Mouse (Mus musculus): ENCODE data around the gene Agtpbp1. TPM values are rescaled to one million over a fixed set of nuclear protein-coding genes. Genes with fewer than 3 reads are reported as not detected.
A peak's percentile ranks its signal among the peaks of the same experiment; 100 is the strongest.

The Agtpbp1 gene
- total RNA-seq, 2 experiments from 2014 or later: 44.0 to 57.1 TPM

DNA sequence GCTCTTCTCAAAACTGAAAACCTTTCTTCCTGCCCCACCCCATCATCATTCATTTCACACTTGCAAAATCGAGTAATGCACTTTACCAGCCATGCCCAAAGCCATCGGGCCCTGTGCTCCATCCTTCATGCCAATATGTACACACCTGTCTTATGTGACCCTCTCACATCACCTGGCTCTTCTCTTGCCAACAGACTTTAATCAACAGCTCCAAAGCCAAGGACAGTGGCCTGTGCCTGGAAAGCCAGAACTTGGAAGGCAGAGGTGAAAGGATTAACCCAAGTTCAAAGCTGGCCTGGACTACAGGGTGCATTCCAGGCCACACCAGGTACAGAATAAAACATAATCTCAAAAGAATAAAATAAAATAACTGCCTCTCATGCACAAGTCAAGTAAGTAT is 48.4 kb downstream of the Agtpbp1 start:
- no peak for DNase-seq
- intact Hi-C loops (cut with DNase I): no loop called here

DNA sequence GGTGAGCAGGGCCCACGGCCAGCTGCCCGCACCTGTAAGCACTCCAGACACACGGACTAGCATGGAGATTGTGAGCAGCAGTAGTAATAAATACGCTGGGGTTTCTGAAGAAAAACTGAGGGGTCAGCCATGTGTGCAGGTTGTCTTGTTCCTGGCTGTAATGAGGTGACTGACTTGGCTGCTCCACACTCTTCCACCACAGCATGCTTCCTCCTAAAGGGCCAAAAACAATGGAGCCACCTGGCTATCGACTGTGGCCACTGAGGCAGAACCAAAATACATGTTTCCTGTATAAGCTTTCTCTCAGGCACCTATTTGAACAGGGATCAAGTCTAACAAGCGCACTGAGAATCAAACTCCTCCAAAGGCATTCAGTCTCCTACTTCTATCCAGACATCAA is 49.3 kb downstream of the Agtpbp1 start:
- intact Hi-C loops (cut with DNase I): no loop called here
- DNase-seq: no peak

DNA sequence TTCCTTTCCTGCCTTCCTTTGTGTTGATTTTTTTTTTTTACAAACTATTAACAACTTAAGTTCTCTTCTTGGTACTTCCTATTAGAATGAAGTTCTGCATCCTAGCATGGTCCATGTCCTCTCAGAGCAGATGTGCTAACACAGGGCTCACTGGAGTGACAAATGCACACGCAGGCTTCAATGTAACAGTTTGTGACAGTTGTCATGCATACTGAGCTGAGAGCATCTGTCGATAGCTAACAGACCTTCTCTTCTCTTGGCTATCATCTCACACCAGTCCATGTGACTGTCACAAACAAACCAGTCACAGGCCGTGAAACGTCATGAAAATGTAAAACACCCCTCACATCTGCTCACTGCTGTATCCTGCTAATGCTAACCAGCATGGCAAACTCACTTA is 50.7 kb downstream of the Agtpbp1 start:
- no peak for DNase-seq
- intact Hi-C loops (cut with DNase I): loop anchor here (5.0 kb wide), 1 partner anchor 193 kb away; no protein-coding TSS in a partner anchor

DNA sequence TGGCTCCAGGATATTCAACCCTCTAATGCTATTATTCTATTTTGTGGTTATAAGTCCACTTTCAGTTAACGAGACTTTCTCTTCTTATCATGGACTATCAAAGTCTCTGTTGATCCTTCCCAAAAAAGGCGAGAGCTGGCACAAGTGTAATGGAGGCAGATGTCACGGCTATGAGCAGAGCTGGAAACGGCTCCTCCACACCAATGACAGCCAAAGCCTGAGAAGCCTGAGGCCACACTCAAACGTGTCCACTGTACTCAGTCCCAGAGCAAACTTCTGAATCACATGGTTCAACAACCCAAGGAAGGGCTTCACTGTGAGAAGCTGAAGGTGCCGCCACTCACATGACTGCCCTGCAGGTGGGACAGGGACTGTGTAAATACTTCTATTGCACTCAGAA is 51.7 kb downstream of the Agtpbp1 start:
- no peak for DNase-seq
- intact Hi-C loops (cut with DNase I): loop anchor here (5.0 kb wide), 1 partner anchor 194 kb away; no protein-coding TSS in a partner anchor

DNA sequence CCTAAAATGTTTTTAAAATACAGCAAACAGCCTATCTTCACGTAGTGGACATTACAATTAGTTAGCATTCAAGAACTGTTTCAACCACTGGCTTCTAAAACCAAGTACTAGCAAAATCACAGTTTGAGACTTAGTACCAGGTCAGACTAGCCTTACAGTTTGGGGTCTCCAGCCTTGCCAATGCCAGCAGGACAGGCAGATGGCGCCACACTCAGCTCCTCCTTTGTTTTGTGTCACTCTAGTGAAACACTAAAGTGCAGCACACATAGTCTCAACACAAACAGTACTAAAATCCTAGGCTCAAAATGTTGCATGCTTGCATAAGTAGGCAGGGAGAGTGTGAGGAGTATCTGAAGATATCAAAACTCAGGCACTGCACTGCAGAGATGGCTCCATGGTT is 53.8 kb downstream of the Agtpbp1 start:
- no peak for DNase-seq
- intact Hi-C loops (cut with DNase I): loop anchor here (5.0 kb wide), 1 partner anchor 196 kb away; no protein-coding TSS in a partner anchor

DNA sequence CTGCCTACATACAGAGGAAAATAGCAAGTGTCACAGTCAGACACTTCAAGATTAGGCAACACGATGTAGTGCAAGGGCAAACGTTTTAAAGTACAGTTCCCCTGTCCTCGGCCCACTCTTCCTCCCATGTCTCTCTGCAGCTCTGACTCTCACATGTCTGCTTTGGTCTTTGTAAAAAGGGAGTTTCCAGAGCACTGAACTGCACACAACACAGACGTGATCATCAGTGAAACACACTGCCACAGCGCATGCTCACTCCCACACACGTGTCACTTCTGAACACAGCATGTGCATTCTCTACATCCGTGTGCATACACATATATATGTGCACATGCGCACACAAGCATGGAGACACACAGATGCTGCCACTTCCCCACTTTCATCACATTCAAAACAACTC is 54.5 kb downstream of the Agtpbp1 start:
- intact Hi-C loops (cut with DNase I): loop anchor here (5.0 kb wide), 1 partner anchor 197 kb away; no protein-coding TSS in a partner anchor
- DNase-seq: no peak

DNA sequence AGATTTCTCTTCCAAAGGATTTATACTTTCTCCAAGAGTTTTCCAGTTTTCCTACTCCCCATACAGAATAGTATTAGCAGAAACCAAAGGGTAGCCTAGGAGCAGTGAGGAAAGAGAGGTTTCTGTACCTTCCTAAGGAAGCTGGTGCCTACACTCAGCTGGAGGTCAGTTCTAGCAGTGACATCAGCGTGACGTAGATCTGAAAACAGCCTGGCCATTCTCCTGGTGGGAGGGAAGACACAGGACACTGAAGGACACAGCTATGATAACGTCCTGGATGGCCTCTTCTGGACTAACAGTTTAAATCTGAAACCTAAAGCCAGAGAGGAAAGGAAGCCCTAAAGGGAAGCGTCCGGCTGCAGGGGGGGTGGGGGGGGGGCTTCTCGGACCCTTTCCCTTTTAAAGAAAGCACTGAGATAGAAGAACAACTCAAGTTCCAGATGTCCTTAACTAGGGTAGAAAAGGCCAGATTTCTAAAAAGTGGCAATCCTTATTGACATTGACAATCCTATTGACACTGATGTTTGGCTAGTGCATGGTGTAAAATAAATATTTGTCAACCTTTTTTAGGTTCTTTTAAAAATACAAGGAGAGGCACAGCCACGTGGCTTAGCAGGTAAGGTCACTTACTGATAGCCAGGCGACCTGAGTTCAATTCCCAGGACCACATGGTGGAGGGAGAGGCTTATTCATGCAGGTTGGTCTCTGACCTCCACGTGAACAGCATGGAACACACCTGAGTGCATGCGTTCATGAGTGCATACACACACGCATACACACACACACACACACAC is 63.6 kb downstream of the Agtpbp1 start:
- DNase-seq: no peak
- intact Hi-C loops (cut with DNase I): no loop called here

DNA sequence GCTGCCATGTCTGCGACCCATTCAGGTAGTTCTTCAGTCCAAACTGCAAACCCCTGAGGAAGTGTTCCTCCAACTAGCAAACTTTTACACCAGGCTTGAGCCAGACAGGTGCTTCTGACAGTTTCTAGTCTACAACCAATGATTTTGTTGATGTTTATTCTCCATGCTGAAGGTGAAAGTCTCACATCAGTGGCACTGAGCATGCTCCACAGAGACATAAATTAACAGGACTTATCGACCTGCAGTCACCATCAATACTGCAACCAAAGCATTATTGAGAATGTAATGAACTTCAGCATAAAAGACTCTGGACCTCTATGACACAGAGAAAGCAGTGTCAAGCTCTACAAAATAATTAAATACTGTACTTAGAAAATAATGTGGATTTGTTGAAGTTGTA is 64.2 kb downstream of the Agtpbp1 start:
- intact Hi-C loops (cut with DNase I): no loop called here
- DNase-seq: no peak

DNA sequence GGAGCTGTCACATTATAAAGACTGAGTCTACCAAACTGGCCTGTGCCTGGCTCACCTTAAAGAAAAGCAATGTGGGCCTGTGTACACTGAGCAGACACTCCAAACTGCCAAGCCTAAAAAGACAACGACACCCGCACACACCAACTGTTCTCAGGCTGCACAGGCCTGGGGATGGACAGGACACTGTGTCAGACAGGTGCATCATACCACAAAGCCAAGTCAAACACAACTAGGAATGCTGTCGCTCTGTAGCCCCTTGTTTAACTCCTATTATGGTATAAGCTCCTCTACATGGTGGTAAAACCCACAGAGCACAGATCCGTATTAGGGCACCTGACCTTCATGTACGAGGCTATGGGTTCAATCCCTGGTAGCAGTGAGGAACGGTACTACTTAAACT is 65.5 kb downstream of the Agtpbp1 start:
- intact Hi-C loops (cut with DNase I): loop anchor here (5.0 kb wide), 1 partner anchor 208 kb away; no protein-coding TSS in a partner anchor
- DNase-seq: no peak

DNA sequence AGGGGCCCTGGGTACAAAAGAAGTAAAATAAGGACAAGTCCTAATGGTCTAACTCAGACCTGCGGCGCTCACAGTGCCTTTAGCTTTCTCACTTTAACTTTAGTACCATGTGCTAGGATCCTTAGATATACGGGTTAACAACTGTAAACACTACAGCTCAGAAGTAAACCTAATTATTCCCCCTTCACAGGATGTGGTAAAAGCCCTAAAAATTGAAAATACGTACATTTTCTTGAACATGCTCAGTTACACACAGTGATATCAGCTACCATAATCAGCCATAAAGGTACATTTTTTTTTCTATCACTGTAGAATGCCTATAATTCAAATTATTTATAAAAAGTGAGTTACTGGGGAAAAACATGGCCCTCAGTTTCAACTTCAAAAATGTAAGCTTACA is 67.0 kb downstream of the Agtpbp1 start:
- no peak for DNase-seq

DNA sequence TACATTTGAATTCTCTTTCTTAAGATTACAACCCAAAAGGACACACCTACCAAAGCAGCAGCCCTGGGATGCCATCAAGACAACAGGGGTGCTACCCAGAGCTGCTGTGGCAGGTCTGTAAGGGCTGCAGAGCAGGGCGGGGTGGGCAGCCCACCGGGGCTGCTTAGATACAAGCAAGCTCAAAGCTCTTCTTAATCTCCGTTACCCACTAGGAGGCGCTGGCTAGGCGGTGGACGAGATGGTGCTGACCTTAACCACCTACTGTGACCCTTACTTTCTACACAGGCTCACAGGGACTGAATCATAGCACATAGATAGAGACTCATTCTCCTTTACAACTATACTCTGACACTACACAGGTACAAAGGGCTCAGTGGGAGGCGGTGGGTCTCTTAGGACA is 70.0 kb downstream of the Agtpbp1 start:
- DNase-seq: peak in 1 of 2 experiments; percentile 23

More for the DNA sequence above, 67.0 kb downstream of the Agtpbp1 start:
- intact Hi-C loops (cut with DNase I): loop anchor here (5.0 kb wide), 1 partner anchor 209 kb away; no protein-coding TSS in a partner anchor

DNA sequence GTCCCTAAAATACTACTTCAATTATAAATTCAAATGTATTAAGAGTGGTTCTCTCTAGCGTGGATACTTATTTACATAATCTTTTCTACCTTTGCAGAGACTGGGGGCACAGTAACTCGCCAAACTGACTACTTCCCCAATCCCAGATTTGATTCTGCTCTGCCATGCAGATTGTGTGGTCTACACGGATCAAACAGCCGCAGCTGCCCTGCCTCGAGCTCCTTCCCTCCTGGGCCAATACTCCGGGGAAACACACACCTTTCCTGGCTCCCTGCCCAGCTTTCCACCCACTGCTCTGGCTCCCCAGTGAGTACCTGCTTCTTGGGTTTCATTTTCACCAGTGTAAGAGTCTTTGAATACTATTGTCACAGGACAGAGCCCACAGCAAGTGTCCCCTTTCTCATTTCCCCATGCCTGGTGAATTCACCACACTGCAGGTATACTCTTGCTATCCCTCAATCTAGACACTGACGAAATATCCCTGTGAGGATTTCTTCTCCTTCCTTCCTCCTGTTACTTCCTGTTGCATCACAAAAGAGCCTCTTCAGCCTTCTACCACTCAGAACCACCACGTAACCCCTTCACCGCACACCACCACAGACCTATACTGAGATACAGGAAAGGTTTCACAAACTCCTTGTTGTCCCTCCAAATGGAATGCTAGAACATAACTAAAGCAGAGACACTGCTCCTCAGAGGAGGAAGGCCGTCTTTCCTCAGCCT is 75.2 kb downstream of the Agtpbp1 start:
- DNase-seq: no peak
- intact Hi-C loops (cut with DNase I): no loop called here

More for the DNA sequence above, 70.0 kb downstream of the Agtpbp1 start:
- intact Hi-C loops (cut with DNase I): loop anchor here (5.0 kb wide), 1 partner anchor 212 kb away; no protein-coding TSS in a partner anchor

DNA sequence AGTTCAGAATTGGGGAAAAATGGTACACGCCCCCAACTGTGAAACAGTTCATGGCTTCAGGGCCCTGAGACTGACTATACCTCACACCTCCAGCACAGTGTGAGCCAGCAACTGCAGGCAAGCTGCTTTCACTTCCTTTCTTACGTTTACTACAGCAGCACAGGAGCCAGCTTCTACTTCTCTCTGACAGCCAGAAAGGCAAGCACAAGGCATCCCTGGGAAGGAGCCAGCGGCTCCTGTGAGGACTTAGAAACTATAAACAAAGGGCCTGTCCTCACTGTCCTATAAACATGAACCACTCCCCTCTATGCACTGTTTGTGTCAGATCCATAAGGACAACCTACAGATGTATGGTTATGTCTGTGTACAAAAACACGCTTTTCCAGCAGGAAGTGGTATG is 76.4 kb downstream of the Agtpbp1 start:
- no peak for DNase-seq
- intact Hi-C loops (cut with DNase I): no loop called here

DNA sequence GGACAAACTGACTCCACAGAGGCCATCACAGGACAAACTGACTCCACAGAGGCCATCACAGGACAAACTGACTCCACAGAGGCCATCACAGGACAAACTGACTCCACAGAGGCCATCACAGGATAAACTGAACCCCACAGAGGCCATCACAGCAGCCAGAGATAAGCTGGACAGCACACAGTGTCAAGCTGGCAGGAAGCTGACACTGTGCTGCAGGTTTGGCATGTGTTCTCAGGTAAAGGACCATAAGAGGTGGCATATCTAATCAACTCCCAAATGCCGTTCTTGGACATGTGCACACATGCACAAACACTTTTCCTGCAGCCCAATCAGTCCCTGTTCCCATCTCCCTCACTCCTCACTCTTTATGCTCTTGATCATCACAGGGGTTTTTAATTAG is 78.6 kb downstream of the Agtpbp1 start:
- DNase-seq: no peak
- intact Hi-C loops (cut with DNase I): no loop called here

DNA sequence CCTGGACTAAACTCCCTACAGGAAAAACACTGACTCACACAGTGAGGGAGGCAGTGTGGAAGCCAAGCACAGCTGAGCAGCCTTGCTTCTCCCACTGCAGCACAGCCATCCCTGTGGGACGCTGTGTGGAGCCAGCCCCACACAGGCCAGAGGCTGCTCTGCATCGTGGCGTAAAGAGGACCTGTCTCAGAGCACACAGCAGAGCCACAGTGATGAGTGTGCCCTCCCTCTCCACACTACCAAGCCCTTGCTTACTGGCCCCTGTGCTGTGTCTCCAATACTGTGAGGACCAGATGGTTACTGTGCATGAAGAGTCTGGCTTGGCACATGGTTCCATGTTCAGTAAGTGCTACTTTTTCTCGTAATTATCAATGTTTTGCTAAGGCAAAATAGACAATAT is 79.2 kb downstream of the Agtpbp1 start:
- no peak for DNase-seq
- intact Hi-C loops (cut with DNase I): no loop called here

DNA sequence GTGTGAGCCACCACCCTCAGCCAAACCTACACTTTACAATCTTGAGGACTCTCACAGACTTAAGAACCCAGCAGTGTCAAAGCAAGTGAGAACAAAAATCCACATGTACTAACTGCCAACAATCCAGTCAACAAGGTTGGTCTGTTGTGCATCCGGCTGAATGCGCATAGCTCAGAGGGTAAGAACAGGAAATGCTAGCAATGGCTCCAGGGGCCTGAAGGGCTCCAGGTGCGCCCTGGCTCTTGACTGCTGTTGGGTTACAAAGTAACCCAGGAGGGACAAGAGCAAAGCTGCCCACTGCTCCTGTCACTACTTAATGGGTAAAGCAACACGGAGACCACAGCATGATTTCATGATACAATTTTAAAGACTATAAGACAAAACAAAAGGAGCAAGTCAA is 81.4 kb downstream of the Agtpbp1 start:
- DNase-seq: no peak

DNA sequence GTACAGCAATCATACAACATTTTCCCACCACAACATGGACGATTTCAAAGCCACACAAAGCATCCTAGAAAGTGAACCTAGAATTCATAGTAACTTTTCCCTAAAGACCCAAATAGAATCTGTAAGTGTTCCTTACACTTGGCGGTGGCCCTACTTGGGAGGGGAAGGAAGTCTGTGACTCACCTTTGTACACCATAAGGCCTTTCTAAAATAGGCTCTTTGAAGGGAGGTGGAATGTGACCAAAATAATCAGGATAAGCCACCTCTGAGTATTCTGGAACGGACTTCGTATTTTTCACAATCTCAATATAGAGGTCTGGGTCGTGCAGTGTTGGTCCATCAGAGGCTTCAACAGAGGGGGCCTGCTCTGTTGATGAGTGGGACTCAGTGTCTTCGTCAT is 85.2 kb downstream of the Agtpbp1 start:
- DNase-seq: no peak
- intact Hi-C loops (cut with DNase I): no loop called here

More for the DNA sequence above, 81.4 kb downstream of the Agtpbp1 start:
- intact Hi-C loops (cut with DNase I): no loop called here

DNA sequence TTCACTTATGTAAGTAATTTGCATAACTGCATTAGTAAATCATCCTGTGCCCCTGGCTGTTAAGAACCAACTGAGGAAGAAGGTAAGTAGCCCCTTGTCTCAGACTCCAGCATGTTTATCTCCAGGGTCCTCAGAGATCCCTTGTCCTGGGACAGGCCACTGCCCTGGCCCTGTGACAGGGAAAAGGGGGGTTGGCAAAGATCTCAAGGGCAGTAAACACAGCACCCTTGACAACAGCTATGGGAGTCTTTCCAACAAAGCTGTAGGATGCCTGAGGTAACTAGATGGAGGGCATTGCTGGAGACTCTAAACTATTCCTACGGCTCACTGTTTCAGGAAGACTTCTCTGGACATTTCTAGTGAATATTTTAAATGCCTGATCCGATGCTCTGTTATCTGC is 85.7 kb downstream of the Agtpbp1 start:
- intact Hi-C loops (cut with DNase I): no loop called here

DNA sequence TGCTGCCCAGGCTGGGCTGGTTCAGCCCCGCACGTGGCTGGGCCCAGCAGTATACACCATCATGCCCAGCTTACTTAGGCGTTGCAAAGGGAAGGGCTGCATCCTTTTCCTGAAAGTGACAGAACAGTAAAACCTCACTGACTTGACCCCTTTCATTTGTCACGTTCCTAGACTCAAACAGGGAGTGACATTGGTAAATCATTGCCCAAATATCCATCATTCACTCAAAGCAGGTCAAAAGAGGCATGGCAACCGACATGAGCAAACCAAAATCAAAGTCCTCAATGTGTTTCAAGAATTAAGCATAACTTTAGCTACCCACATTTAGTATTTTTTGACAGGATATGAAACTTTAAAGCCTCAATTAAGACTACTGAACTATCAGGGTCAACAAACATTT is 86.8 kb downstream of the Agtpbp1 start:
- intact Hi-C loops (cut with DNase I): no loop called here
- no peak for DNase-seq

More for the DNA sequence above, 85.7 kb downstream of the Agtpbp1 start:
- DNase-seq: no peak

DNA sequence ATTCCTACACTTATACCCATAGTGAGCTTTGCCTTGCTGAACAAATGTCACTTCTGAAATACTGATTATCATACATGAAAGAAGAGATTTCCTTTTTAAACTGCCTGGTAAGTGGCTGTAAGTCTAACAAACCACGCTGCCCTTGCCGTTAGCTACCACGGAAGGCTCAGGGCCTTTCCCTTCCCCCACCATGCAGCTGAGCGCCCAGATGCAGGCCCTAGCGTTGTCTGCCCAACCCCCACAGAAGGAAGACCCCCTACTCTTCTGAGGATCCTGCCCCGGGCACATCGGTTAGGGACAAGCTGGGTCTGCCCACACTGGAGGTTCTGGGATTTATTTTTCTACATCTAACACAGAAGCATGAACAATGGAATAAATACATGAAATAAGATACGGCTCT is 89.2 kb downstream of the Agtpbp1 start:
- intact Hi-C loops (cut with DNase I): no loop called here
- DNase-seq: no peak

DNA sequence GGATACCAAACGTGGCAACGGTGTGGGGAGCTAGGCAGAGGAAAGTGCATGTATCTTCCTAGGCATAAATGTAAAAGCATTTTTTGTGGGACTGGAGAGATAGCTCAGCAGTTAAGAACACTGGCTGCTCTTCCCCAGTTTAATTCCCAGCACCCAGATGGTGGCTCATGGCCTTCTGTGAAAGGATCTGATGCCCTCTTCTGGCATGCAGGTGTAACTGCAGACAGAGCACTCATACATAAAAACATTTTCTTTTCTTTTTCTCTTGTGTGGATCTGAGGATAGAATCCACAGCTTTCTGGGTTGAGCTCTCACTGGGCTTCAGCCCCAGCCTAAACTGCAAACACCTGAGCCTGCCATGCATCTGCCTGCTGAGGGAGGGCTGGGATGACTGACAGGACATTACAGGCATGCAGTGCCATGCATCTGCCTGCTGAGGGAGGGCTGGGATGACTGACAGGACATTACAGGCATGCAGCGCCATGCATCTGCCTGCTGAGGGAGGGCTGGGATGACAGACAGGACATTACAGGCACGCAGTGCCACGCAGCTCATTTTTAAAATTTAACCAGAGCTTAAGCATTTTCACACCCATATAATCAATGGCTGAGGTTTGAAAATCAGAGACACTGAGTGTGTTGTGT is 90.3 kb downstream of the Agtpbp1 start:
- DNase-seq: no peak
- intact Hi-C loops (cut with DNase I): no loop called here

All from gastrocnemius, postnatal 36 days (tissue).